Mouse (Mus musculus) megakaryocyte, embryonic 14.5 days (primary cell): Measurements from ENCODE around the gene Bms1. TPM values are rescaled to one million over a fixed set of nuclear protein-coding genes. Genes with fewer than 3 reads are reported as not detected.
A peak's percentile ranks its signal among the peaks of the same experiment; 100 is the strongest.

ENCODE experiments used
- H3K27me3 ChIP-seq: replicated peaks from 2 replicates; pipeline ENCODE3; 2012; ENCODE audit warnings: inconsistent platforms
- H3K36me3 ChIP-seq: replicated peaks from 2 replicates; pipeline ENCODE3; 2012; ENCODE audit warnings: low read length, inconsistent platforms, mixed read lengths
- H3K4me1 ChIP-seq: 2 replicates; pipeline ENCODE4 v1.6.1; 2012; ENCODE audit warnings: inconsistent platforms
- H3K4me3 ChIP-seq: replicated peaks from 2 replicates; pipeline ENCODE3; 2012; ENCODE audit warnings: moderate library complexity, mild to moderate bottlenecking, inconsistent platforms
- H3K9me3 ChIP-seq: 2 replicates; pipeline ENCODE4 v1.6.1; 2012; ENCODE audit warnings: inconsistent platforms
- FLI1 ChIP-seq: IDR thresholded peaks from 2 replicates; pipeline ENCODE4 v1.6.1; 2012; ENCODE audit warnings: low read length, inconsistent platforms, mixed read lengths
- GATA1 ChIP-seq: IDR thresholded peaks from 3 replicates; pipeline ENCODE4 v1.6.1; 2012; ENCODE audit warnings: mixed read lengths, low read length, inconsistent platforms, borderline replicate concordance
- polyA plus RNA-seq: library from polyadenylated mRNA; stranded (reverse); fragments of >175 nt; gene quantifications from 2 replicates; pipeline ENCODE4 v1.2.3, GENCODE M21; 2012; ENCODE audit warnings: low replicate concordance; ENCODE audit not compliant: insufficient read depth

Gene Bms1
- polyA plus RNA-seq, 1 experiment, result 15.7 TPM

DNA sequence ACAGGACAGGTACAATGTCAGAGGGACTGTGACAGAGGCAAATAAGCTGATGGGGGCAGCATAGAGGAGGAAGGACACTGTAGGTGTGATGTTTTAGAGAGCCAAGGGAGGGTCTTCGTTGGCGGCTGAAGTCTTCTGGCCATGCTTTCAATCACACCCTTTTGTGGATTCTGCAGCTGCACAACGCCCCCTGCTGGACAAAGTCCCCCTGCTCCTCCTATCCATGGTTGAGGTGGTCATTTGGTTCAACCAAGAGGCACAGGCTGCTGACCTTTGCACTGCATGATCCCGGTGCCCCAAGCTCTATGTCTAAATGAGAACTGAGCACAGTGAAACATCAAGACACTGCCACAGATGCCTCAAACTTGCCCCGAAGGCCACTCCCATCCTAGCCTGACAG, 46.0 kb downstream of the Bms1 start:
- H3K9me3 ChIP-seq, result no peaks in the 10 kb centered on the region
- H3K36me3 ChIP-seq, result no peaks in the 10 kb centered on the region
- peaks cover 37% of the 10 kb centered on the region for H3K4me1 ChIP-seq
- H3K4me3 ChIP-seq, result no peak overlapping the region
- peaks cover 62% of the 10 kb centered on the region for H3K27me3 ChIP-seq
- TF ChIP-seq GATA1, result no peak
- no peak for TF ChIP-seq FLI1

DNA sequence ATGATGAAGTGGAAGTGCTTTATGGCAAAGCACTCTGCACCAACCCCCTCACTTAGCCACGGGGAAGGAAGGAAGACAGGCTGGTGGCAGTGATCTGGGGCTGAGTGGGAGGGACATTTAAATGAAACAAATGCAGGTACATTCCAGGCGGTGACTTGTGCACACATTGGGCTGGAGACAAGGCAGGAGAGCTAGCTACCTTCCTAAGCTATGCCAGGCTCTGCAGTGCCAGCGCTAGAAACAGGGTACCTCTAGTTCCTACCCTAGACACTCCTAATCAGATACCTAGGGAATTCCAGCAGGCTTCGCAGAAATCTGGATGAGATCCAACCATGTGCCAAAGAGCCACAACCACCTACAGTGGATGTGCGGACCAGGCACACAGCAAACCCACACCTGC, 46.5 kb downstream of the Bms1 start:
- Histone ChIP-seq H3K36me3 (no peaks in the 10 kb centered on the region), H3K9me3 (no peaks in the 10 kb centered on the region), H3K27me3 (peaks cover 63% of the 10 kb centered on the region), H3K4me1 (peaks cover 32% of the 10 kb centered on the region), H3K4me3 (no peak overlapping the region)
- no peak for TF ChIP-seq FLI1
- no peak for TF ChIP-seq GATA1

DNA sequence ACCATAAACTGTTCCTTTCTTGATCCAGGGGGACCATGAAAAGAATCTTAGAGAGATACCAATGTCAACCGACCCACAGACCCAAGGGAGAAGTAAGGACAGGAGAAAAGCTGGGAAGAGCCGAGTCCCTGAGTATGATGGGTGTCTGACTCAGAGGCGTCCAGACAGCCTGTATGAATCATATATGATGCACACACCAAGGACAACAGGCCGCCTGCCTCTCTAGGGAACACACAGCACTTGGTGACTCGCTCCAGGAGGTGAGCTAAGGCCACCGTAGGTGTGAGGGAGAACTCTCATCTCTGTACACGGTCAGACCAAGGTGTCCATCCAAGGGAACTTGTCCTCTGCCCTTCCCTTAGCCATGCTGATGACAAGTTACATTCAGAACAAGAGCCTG, 51.8 kb downstream of the Bms1 start:
- Histone ChIP-seq H3K9me3 (peaks cover 7% of the 10 kb centered on the region), H3K4me3 (no peak overlapping the region), H3K4me1 (peaks cover 5% of the 10 kb centered on the region; the same call in 1 of the 2 replicates), H3K27me3 (peaks cover 56% of the 10 kb centered on the region), H3K36me3 (no peaks in the 10 kb centered on the region)
- TF ChIP-seq GATA1 (no peak), FLI1 (no peak)

DNA sequence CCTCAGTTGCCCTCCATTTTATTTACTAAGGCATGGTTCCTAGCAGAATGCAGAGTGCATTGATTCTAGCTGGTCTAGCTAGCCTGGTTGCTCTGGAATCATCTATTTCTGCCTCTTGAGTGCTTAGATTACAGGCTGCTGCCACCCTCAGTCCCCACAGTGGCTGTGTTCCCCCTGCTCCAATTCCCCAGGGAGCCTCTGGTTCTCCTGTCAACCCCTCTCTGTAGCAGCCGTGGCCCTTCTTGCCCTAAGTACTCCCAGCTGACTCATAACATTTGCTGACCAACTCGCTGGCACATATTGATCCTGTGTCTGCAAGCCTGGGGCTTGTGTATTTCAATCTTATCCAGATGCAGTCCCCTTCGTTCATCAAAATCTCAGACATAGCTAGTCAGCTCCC, 53.1 kb downstream of the Bms1 start:
- no peaks in the 10 kb centered on the region for H3K36me3 ChIP-seq
- peaks cover 16% of the 10 kb centered on the region for H3K9me3 ChIP-seq
- peaks cover 50% of the 10 kb centered on the region for H3K27me3 ChIP-seq
- no peak overlapping the region for H3K4me3 ChIP-seq
- no peak for TF ChIP-seq FLI1
- TF ChIP-seq GATA1, result no peak
- H3K4me1 ChIP-seq, result no peaks in the 10 kb centered on the region

DNA sequence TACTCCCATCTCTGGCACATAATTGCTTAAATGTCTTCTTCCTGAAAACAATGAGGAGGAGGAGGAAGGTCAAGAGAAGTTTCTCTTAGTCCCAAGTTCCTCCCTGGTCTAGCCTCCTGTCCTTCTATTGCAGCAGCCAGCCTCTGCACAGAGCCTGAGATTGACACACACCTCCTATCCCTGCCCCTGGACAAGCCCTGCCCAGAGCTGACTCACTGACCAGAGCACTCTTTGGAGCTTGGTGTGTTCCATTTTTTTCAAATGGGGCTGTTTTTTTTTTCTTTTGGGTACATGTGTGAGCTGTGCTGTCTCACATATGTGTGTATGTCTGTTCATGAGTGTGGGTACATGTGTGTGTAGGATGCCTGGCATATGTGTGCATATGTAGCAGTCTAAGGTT, 53.5 kb downstream of the Bms1 start:
- Histone ChIP-seq H3K27me3 (peaks cover 50% of the 10 kb centered on the region), H3K9me3 (peaks cover 19% of the 10 kb centered on the region), H3K36me3 (no peaks in the 10 kb centered on the region), H3K4me1 (no peaks in the 10 kb centered on the region), H3K4me3 (no peak overlapping the region)
- no peak for TF ChIP-seq GATA1
- no peak for TF ChIP-seq FLI1

DNA sequence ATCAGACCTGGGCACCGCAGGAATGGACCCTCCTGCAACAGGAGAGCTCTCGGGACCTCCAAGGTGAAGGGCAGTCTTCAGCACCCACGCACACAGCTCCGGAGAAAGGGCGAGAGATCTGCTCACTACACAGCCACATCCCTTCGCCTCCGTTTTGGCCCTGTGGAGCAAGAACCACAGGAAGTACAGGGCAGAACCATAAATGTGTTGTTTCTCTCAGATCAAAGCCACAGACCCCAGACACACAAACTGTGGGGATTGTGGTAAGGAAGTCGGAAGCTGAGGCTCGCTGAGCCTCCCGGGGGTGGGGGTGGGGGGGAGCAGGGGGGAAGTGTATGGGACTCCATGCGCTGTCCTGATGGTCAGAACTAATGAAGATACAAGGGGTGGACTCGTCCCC, 68.9 kb downstream of the Bms1 start:
- Histone ChIP-seq H3K36me3 (no peaks in the 10 kb centered on the region), H3K4me3 (peak overlapping the region; percentile 75), H3K4me1 (peaks cover 38% of the 10 kb centered on the region), H3K9me3 (peaks cover 34% of the 10 kb centered on the region), H3K27me3 (peaks cover 80% of the 10 kb centered on the region)
- TF ChIP-seq FLI1 (no peak), GATA1 (no peak)

DNA sequence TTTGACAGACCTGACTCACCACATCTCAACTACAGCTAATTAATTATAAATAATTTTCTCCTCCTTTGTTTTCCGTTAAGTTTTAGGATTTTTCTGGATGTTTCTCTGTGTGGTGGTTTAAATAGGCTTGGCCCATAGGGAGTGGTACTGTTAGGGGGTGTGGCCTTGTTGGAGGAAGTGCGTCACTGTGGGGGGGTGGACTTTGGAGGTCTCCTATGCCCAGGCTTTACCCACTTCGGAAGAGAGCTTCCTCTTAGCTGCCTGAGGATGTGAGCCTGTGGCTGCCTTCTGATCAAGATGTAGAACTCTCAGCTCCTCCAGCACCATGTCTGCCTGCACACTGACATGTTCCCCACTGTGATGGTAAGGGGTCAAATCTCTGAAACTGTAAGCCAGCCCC, 71.1 kb downstream of the Bms1 start:
- Histone ChIP-seq H3K4me1 (peaks cover 38% of the 10 kb centered on the region), H3K4me3 (no peak overlapping the region), H3K9me3 (peaks cover 22% of the 10 kb centered on the region), H3K36me3 (no peaks in the 10 kb centered on the region), H3K27me3 (peaks cover 82% of the 10 kb centered on the region)
- no peak for TF ChIP-seq GATA1
- TF ChIP-seq FLI1, result no peak

DNA sequence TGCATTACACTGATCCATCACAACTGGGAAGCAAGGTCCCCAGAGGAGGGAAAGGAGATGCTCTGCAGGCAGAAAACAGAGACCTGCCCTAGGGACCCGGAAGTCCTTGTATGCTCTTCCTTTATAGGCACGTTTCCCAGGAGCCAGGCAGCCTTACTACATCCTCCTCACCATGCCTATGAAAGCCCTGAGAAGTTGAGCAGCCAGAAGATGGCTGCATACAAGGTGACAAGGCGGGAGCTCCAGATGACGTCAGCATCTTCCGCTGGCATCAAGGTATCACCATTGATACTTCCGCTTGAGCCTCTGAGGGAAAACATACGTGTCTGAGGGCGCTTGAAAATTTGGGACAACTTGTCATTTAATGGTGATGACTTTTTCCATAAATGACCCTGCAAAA, 72.0 kb downstream of the Bms1 start:
- peaks cover 38% of the 10 kb centered on the region for H3K4me1 ChIP-seq
- no peaks in the 10 kb centered on the region for H3K36me3 ChIP-seq
- H3K9me3 ChIP-seq, result peaks cover 18% of the 10 kb centered on the region
- TF ChIP-seq GATA1 (no peak), FLI1 (no peak)
- no peak overlapping the region for H3K4me3 ChIP-seq
- peaks cover 83% of the 10 kb centered on the region for H3K27me3 ChIP-seq

DNA sequence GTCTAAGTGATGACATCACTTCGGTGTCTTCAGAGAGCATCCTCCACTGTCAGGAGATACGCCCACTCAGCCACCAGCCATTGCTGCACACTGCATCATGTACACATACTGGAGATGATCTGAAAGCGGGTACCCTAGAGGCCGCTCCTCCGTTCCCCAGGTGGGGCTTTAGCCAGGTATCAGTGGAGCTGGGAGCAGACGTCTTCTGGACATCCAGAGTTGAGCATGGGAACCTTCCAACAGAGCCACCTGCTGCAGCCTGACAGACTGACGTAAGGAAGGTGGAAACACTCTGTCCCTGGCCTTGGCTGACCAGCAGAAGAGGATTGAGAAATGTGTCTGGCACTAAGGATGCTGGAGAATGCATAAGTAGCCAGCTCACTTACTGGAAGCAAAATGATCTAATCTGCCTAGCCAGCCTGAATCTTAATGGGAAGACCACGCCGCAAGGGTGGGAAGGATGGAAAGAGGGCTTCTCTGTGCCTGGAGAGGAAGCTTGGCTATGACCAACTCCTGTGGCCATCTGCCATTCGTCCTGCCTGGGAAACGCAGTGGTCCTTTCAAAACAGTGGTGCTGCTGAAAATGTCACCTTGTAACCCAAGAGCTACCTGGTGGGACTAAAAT, 77.3 kb downstream of the Bms1 start:
- Histone ChIP-seq H3K27me3 (peaks cover 92% of the 10 kb centered on the region), H3K4me1 (peaks cover 10% of the 10 kb centered on the region), H3K9me3 (peaks cover 19% of the 10 kb centered on the region), H3K36me3 (no peaks in the 10 kb centered on the region), H3K4me3 (no peak overlapping the region)
- TF ChIP-seq GATA1, result no peak

DNA sequence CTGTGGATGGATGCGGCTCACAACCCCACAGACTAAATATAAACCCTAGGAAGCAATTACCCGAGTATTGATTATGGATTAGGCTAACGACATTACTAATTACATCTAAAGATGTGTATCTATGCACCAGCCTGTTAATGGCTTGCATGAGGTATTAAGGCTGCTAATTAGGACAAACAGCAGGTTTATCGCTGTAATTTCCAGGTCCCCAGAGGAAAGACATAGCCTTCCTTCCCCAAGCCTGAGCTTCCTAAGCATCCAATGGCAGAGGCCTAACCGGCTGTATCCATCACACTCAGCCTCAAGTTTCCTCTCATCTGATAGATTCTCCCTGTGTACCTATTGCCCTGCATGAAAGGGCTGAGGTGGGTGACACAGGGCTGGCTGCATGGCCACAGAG, 81.6 kb downstream of the Bms1 start:
- Histone ChIP-seq H3K4me3 (no peak overlapping the region), H3K27me3 (peaks cover 87% of the 10 kb centered on the region), H3K4me1 (peaks cover 17% of the 10 kb centered on the region), H3K9me3 (peaks cover 16% of the 10 kb centered on the region), H3K36me3 (no peaks in the 10 kb centered on the region)
- TF ChIP-seq GATA1, result no peak

DNA sequence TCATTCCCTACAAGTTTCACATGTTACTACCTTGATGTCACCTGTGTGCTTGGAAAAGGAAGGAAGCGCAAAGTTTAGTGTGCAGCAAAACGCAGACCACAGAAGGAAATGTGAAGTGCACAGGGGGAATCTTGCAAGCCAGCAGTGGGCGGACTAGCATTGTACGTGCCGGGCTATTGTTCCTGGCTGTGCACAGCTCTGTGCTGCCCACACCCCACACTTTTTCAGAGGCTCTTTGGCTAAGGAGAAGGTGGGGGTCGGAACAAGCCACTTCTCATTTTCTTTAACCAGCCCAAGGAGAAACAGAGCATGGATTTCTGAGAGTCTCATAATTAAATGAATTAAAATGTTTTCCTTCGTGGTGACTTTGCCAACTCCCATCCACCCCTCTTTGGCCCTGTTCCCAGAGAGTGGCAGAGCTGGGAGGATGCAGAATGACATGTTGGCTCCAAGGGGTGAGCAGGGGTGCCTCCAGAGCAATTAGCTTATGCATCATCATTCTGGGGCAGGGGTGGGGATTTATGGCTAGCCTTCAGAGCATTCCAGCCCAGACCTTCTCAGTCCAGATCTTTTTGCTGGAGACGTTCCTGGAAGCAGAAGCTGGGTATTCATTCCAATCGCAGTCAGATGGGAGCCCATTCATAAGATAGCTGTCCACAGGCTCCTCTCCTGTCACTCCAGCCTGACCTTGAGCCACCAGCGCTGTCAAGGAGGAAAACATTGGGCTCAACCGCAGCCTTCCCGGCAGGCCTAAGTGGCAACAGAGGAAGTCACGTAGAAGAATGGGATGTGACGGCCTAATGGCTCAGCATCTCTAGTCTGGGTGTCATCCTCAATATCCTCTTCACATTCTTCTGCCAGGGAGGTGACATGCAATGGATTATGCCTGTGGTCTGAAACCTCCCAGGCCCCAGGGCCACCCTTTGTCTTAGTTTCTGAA, 82.5 kb downstream of the Bms1 start:
- H3K4me1 ChIP-seq, result peaks cover 17% of the 10 kb centered on the region
- peak overlapping the region; percentile 20 for H3K4me3 ChIP-seq
- no peaks in the 10 kb centered on the region for H3K36me3 ChIP-seq
- peaks cover 78% of the 10 kb centered on the region for H3K27me3 ChIP-seq
- peaks cover 10% of the 10 kb centered on the region for H3K9me3 ChIP-seq
- TF ChIP-seq GATA1 (no peak), FLI1 (no peak)
